Mouse (Mus musculus): ENCODE data around the gene Zfp882. TPM values are rescaled to one million over a fixed set of nuclear protein-coding genes. Genes with fewer than 3 reads are reported as not detected.
"Not testable (repeated sequence)": the region's sequence is repeated elsewhere in the genome, so short reads cannot be mapped to it uniquely, and the experiment has no call there.

Gene Zfp882
- total RNA-seq, 2 experiments from 2014 or later, result 9.9 to 10.0 TPM

DNA sequence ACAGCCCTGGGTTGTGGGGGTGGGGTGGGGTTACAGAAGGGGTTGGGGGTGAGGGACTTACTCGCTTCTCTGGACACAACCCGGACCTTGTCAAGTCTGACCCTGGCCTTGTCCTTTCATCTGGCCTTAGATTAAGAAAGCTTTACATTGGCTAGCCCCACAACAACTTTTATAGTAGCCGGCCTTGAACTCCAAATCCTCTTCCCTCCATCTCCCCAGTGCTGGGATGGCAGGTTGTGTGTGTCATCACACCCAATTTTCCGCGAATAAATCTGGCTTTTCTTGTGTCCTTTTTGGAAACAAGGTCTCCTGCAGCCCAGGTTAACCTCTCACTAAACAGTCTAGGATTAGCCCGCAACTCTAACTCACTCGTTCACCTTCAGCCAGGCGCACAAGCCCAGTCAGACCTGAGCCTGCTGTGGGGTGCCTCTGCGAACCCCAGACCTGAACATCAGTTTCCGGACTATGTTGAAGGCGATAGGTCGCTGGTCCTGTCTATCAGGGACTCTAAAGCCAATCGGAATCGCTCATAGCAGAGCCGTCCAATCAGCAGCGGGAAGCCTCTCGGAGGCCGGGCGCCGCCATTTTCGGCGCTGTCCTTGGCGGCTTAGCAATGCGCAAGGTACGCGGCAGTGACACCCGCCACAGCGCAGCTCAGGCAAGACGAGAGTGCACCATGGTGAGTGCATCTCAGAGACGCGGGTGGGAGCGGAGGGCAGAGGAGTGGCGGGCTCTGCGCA, 42.2 kb downstream of the Zfp882 start, which contains the start of gene Zfp961:
TSS of gene Zfp961 (plus strand) at position 557 of the 740 bp plus-strand sequence.
- peak; percentile 99 for DNase-seq (ENCODE audit: extremely low spot score in 1 of 2, low spot score in 2 of 2)
- intact Hi-C loops (cut with DNase I), result no loop called here

DNA sequence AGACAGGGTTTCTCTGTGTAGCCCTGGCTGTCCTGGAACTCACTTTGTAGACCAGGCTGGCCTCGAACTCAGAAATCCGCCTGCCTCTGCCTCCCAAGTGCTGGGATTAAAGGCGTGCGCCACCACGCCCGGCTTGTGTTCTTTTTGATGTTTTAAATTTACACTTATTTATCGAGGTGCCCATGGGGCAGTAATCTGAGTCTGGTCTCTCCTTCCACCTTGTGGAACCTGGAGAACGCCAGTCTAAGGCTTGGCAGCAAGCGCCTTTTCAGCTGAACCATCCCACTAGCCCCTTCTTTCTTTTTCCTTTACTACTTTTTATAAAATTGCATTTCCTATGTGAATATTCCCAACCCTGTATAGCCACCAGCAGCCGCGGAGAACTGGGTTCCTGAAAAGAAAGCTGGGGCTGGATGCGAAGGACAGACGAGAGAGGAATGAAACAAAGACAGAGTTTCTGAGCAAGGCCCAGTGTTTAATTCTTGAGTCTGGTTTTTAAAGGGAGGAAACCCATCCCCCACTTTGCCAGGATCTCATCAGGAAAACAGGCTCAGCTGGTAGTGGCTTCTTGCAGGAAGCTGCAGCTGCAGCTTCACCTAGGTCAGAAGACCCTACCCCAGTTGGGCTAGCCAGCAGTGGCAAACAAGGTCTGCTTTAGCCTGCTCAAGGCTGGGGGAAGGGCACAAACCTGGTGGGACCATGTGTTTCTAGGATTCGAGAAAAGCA, 43.2 kb downstream of the Zfp882 start:
- no peak for DNase-seq (ENCODE audit: extremely low spot score in 1 of 2, low spot score in 2 of 2)
- intact Hi-C loops (cut with DNase I), result no loop called here

DNA sequence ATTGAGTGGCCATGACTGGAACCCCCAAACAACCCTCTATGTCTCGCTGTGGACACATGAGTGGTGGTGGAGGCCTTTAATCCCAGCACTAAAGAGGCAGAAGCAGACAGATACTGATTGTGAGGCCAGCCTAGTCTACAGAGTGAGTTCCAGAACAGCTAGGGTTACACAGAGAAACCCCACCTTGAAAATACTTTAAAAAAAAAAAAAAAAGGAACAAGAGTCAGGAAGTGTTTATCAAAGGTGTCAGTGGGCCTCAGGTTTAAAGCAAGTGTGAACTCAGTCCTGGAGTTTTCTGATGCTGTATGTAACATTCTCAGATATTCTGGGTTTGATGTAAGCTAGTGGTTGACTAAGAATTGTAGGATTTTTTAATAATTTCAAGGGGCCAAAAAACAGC, 44.1 kb downstream of the Zfp882 start:
- intact Hi-C loops (cut with DNase I), result no loop called here
- no peak for DNase-seq (ENCODE audit: extremely low spot score in 1 of 2, low spot score in 2 of 2)

DNA sequence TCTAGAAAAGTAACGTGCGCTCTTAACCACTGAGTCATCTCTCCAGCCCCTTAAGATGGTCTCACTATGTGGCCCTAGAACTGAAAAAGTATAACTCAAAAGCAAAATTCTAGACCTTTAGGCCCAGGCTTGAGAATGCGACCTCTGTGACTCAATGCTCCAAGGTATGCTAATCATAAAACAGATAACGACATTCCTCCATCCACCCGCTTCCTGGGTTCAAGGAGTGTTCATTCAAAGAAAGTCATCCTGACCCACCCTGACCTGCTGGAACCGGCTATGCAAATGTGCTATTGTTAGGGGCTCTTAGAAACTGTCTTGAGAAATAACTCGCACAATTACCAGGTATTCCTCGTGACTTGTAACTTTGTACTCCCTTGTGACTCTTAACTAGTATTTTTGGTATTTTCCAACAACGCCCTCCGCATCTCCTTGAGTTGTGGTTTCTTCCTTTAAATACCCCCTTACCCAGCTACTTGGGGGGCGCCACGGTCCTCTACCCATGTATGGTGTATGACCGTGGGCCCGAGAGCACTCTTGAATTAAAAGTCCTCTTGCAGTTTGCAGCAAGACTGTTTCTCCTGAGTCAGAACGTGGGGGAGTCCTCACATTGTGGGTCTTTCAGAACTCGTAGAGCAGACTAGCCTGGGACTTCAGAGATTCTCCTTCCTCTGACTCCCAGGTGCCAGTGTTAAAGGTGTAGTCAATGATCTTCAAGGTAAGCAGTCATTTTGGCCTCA, 44.7 kb downstream of the Zfp882 start:
- DNase-seq (ENCODE audit: extremely low spot score in 1 of 2, low spot score in 2 of 2); intact Hi-C loops (cut with DNase I): not testable (repeated sequence)

DNA sequence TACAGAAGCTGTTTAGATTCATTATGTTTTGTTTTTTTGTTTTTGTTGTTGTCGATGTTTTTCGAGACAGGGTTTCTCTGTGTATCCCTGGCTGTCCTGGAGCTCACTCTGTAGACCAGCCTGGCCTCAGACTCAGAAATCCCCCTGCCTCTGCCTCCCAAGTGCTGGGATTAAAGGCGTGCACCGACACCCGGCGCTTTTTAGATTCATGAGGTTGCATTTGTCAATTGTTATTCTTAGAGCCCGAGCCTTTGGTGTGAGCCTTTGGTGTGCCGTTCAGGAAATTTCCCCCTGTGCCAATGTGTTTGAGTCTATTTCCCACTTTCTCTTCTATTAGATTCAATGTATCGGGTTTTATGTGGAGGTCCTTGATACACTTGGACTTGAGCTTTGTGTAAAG, 46.3 kb downstream of the Zfp882 start:
- intact Hi-C loops (cut with DNase I), result no loop called here
- no peak for DNase-seq (ENCODE audit: extremely low spot score in 1 of 2, low spot score in 2 of 2)

DNA sequence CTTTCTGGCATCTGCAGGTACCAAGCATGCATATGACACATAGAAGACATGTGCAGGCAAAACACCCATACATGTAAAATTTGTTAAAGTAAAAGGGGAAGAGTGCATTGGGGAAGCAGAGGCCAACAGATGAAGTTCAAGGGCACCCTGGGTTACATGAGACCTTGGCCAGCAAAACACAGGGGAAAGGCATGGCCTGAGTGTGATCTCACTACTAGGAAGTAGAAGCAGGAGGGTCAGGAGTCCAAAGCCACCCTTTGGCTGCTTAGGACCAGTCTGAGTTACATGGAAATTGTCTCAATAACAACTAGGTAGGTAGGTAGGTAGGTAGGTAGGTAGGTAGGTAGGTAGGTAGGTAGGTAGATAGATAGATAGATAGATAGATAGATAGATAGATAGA, 52.1 kb downstream of the Zfp882 start:
- intact Hi-C loops (cut with DNase I), result no loop called here
- DNase-seq (ENCODE audit: extremely low spot score in 1 of 2, low spot score in 2 of 2), result no peak

DNA sequence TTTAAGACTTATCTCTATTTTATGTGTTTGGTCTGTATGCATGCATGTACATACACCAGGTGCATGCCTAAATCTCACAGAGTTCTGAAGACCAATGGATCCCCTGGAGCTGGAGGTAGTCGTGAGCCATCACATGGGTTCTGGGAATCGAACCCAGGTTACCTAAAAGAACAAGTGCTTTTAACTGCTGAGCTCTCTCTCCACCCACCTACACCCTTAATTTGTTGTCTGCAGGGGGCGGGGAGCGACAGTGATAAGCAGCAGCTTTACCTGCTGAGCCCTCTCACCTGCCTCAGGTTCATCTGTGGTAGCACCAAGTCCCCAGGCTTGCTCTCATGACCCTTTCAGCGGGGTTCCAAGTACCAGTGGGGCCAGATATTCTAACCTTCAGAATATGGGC, 53.4 kb downstream of the Zfp882 start:
- DNase-seq (ENCODE audit: extremely low spot score in 1 of 2, low spot score in 2 of 2), result no peak
- intact Hi-C loops (cut with DNase I), result no loop called here

DNA sequence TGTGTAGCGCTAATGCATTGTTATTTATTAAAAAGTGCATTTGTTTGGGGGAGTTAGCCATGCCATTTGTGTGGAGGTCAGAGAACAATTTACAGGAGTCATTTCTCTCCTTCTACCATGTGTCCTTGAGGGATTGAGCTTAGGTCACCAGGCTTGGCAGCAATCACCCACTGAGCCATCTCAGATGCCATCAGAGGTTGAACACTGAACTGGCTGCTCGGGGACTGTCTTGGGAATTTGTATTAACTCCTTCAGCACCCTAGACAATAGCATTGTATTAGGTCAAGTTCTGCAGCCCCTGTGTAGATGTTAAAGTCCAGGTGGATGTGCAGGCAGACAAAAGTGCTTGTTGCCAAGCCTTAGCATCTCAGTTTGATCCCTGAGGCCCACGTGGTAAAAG, 55.6 kb downstream of the Zfp882 start:
- no peak for DNase-seq (ENCODE audit: extremely low spot score in 1 of 2, low spot score in 2 of 2)
- intact Hi-C loops (cut with DNase I), result no loop called here

DNA sequence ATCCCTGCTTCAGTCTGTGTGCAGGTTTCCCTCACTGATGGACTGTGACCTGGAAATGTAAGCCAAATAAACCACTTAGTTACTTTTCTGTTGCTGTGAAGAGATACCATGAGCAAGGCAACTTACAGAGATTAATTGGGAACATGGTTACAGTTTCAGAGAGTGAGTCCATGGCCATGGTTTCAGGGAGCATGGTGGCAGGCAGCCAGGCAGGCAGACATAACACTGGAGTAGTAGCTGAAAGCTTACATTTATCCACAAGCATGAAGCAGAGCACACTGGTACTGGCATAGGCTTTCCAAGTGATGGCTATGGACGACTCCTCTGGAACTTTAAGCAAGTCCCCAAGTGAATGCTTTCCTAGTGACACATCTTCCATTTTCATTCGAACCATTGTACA, 56.8 kb downstream of the Zfp882 start:
- no peak for DNase-seq (ENCODE audit: extremely low spot score in 1 of 2, low spot score in 2 of 2)

More for the DNA sequence above, 56.8 kb downstream of the Zfp882 start:
- intact Hi-C loops (cut with DNase I), result no loop called here

Other genes with a start within 250 kb of the Zfp882 start
- gene Unc13a, start 236.9 kb upstream of the Zfp882 start, total RNA-seq (2021), result 100 to 1,000 TPM; 279 to 290 TPM
- gene Jak3, start 232.3 kb upstream of the Zfp882 start, total RNA-seq (2021), result 1 to 10 TPM; 6.1 to 6.6 TPM
- gene Insl3, start 219.4 kb upstream of the Zfp882 start, total RNA-seq (2021), result 1 to 10 TPM; 1.2 to 2.0 TPM
- gene B3gnt3, start 206.8 kb upstream of the Zfp882 start, total RNA-seq (2021), result under 1 TPM; 0.26 to 0.41 TPM
- gene Fcho1, start 182.9 kb upstream of the Zfp882 start, total RNA-seq (2021), result 100 to 1,000 TPM; 139 to 143 TPM
- 10 to 100 TPM; 12.1 to 13.3 TPM for gene Zfp709, start 26.6 kb upstream of the Zfp882 start, total RNA-seq (2021)
- gene Zfp617, start within 50 bp of the Zfp882 start, total RNA-seq (2021), result 10 to 100 TPM; 27.4 to 30.0 TPM
- gene Zfp961, start 42.4 kb downstream of the Zfp882 start, total RNA-seq (2021), result 10 to 100 TPM; 12.5 to 14.5 TPM
- not detected for gene Cyp4f18, start 101.0 kb downstream of the Zfp882 start, total RNA-seq (2021)
- gene Olfr372, start 132.6 kb downstream of the Zfp882 start, total RNA-seq (2021), result not detected
- gene Olfr373, start 174.6 kb downstream of the Zfp882 start, total RNA-seq (2021), result not detected
- not detected for gene Olfr374, start 198.4 kb downstream of the Zfp882 start, total RNA-seq (2021)
- 10 to 100 TPM; 45.4 to 46.6 TPM for gene Tpm4, start 226.4 kb downstream of the Zfp882 start, total RNA-seq (2021)